Mouse (Mus musculus) urinary bladder, postnatal 4 days (tissue): ENCODE measurements around the gene Psmb3.

ENCODE experiments used
- DNase-seq, 2 experiments: peaks; one replicate each; pipeline ENCODE4 v3.0.0; 2021 to 2022; ENCODE audit warnings: low spot score in 2 of 2

Gene Psmb3

DNA sequence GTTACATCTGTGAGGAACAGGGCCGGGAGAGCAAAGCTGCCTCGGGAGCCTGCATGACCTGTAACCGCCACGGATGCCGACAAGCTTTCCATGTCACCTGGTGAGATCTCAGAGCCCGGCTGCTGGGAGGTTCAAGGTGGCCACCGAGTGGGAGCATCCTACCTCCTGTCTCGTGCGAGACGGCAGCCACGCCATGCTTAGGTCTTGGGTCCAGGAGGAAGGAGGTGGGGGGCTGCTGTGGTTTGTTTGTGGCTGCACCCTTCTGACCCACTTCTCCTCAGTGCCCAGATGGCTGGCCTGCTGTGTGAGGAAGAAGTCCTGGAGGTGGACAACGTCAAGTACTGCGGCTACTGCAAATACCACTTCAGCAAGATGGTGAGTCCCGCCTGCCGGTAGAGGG lies 36.4 kb upstream of the Psmb3 start:
- DNase-seq, result no peak

DNA sequence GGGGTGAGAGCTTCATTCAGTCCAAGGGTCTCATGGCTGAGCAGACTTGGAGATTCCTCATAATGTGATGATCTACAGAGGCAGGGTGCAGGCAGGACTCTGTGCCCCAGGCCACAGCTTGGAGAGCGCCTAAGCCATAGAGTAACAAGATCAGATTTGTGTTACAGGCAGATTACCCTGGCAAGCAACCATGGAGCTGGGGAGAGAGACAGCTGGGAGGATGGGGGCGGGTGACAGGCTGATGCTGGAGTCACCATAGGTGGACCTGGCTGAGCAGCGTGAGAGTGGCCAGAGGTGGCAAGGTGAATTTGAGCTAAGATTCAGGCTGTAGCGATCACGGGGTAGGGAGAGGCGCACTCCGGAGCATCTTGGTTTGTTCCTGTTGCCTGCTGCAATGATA lies 35.0 kb upstream of the Psmb3 start:
- DNase-seq, result no peak

DNA sequence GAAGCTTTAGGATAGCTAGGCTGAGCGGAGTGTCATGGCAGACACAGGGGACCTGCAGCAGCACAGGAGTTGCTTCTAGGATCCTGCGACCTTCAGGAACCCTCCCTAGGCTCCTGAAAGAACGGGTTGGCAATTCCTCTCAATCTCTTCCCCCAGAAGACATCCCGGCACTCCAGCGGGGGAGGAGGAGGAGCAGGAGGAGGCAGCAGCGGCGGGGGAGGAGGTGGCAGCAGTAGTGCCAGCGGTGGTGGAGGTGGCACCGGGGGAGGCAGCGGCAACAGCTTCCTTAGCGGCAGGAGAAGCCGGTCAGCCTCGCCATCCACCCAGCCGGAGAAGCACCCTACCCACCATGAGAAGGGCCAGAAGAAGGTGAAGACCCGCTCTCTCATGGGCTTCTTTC lies 33.9 kb upstream of the Psmb3 start:
- no peak for DNase-seq

DNA sequence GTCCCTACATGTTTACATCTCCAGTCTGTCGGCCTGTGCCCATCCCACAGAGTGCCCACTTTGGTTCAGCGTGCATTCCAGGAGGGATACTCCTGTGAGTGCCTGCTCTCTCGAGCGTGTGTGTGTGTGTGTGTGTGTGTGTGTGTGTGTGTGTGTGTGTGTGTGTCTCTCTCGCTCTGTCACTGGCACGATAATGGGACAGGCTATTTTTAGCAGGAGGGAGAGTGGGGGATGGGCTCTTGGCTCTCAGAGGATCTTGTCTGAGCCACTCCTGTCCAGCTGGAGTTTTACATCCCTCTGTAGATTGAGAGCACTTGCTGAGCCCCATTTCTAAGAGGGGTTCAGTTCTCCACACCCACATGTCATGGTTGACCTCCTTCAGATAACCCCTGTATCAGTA lies 33.4 kb upstream of the Psmb3 start:
- DNase-seq, result no peak

DNA sequence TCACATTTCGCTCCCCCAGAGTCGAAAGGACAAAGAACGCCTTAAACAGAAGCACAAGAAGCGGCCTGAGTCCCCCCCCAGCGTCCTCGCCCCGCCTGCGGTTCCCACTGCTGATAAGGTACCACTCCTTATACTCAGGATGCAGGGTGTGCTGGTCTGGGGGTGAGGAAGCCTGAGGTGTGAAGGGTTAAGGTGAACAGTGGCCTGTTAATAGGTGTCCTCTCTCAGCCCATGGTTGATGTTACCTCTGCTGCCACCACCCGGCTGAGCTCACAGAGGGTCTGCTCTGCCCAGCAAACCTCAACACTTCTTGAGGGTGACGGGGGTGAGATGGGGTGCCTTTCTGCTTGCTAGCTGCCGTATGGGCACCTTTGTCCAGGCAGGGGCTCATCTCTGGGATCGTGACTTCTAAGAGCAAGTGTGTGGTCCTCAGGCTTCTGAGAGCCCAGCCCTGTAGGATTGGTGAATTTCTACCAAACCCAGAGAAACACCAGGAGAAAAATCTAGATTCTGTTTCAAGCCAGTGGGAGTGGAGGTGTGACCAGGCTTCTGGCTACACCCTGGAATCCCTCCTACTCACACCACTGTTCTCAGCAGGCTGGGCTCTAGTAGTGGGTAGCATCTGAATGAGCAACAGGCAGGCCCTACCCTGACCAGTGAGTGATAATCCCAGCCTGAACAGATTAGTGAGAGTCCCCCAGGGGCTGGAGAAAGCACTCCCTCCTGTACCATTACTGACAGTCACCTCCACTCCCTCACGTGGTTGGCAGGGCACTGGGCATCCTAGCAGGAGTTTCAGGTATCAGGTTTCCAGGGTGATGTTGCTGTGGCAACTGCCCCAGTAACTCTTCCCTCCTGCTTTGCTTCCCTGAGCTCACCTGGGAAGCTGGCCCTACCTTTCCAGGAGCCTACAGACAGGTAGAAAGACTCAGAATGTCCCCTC lies 32.7 kb upstream of the Psmb3 start:
- DNase-seq, result no peak

DNA sequence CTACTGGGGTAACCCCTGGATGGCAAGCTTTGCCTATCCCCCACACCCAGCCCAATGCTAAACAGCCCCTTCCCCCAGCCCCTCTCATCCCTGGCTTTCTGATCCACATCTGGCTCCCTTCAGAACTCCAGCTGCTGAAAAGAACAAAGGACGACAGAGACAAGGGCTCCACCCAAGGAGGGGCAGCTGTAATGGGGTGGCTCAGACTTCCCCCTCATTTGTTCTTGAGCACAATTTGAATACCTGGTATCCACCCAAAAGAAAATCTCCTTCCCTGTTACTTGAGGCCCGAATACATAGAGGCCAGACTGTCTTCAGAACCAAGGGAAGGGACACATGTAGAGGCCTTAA lies 32.0 kb upstream of the Psmb3 start:
- no peak for DNase-seq

DNA sequence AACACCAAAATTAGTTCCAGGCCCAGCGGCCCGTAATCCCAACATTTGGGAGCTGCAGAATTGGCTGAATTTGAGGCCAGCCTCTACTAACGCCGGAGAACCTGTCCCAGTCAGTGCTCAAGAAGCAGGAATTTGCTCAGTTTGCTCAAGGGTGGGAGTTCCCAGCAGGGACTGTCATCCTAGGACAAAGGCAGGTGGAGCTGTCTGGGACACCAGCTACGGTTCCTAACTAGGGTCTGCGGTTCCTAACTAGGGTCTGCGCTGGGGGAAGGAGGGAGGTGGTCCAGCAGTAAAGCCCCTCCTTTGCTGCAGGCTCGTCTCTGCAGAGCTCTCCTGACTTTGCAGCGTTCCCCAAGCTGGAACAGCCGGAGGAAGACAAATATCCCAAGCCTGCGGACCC lies 30.1 kb upstream of the Psmb3 start:
- DNase-seq, result no peak

DNA sequence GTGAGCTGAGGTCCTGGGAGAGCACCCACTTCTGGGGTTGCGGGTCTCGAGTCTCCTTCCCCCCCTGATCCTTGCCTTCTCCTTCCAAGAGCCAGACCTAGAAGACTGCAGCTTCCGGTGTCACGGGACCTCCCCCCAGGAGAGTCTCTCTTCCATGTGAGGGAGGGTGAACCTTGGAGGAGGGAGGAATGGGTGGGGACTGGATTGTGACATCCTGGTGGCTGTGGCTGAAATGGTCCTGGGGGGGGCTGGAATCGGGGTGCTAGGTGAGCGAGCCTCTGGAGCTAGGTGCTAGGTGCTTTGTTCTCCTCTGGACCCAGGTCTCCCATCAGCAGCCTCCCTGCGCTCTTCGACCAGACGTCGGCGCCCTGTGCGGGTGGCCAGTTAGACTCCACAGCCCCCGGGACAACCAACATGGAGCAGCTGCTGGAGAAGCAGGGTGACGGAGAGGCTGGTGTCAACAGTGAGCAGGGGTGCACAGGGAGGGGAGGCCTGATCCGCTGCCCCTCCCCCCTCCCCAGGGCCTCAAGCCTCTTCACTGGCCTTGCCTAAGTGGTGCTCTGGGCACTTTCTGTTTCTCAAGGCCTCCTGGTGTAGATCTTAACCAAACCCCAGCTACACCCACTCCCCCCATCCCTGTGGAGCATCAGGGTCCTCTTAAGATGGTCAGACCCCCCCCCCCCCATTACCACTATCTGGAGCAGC lies 27.0 kb upstream of the Psmb3 start:
- no peak for DNase-seq

DNA sequence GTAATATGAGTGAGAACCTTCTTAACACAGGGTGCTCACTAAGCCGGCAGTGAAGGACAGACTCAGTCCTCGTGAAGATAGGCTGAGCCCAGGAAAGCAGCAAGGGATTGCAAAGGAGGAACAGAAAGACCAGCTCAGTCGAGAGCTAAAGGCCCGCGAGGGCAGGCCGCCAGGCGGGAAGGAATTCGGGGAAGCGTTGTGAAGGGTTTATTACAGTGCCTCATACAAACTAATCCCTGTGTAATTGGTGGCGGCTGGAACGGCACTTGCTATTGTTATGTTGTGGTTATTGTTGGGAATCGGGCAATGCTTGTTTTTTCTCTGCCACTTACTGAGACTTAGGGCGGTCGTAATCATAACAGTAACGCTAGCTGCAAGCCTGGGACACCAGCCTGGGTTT lies 25.8 kb upstream of the Psmb3 start:
- DNase-seq, result no peak

DNA sequence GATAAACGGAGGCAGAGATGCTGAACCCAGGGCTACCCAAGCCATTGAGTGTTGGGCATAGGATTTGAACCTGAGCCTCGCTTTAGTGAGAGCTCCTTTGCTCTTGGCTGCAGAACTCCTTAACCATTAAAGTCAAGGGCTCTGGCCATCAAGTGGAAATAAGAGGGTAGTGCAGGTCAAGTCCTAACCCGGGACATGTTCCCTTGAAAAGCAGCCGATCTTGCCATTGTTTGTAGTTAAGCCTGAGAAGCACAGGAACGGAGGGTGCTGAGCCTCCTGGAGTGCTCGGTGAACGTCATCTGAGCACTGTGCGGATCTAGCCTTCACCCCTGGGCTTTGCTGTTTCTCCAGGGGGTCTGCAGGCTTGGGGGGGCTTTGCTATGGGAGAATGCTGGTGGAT lies 25.4 kb upstream of the Psmb3 start:
- DNase-seq, result no peak

DNA sequence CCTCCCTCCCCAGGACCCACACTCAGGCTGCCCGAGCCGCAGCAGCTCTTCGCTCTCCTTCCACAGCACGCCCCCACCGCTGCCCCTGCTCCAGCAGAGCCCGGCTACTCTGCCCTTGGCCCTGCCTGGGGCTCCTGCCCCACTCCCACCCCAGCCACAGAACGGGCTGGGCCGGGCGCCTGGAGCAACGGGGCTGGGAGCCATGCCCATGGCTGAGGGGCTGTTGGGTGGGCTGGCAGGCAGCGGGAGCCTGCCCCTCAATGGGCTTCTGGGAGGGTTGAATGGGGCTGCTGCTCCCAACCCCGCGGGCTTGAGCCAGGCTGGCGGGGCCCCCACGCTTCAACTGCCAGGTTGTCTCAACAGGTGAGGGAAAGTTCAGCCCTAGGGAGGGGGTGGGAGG lies 24.9 kb upstream of the Psmb3 start:
- no peak for DNase-seq

DNA sequence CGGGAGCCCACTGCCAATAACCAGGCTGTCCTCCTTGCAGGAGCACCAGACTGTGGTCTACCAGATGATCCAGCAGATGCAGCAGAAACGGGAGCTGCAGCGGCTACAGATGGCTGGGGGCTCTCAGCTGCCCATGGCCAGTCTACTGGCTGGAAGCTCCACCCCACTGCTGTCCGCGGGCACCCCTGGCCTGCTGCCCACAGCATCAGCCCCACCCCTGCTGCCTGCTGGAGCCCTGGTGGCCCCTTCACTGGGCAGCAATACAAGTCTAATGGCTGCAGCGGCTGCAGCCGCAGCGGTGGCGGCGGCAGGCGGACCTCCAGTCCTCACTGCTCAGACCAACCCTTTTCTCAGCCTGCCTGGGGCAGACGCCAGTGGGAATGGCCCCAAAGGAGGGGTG lies 22.8 kb upstream of the Psmb3 start:
- DNase-seq, result no peak

DNA sequence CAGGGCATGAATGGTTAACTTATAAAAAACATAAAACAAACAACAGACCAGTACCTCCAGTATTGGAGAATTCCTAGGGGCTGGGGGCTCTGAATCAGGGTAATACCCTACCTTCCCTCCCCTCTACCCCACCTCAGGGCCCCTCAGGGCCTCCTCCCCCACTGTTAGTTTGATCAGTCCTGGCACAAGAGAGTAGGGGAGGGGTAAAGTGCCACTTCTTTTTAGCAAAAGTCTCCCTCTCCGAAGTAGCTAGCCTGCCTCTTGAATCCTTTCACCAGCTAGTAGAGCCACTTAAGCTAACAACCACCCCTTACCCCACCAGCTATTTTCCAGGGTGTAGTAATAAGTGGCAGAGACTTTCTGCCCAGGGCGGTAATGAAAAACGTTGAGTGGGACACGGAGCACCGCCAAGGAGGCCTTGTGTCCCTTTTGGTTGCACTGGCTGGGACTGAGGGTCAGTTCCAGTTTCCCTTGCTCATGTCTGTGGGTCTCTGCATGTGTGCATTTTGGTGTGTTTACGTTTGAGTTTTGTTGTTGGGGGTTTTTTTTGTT lies 20.6 kb upstream of the Psmb3 start:
- no peak for DNase-seq

DNA sequence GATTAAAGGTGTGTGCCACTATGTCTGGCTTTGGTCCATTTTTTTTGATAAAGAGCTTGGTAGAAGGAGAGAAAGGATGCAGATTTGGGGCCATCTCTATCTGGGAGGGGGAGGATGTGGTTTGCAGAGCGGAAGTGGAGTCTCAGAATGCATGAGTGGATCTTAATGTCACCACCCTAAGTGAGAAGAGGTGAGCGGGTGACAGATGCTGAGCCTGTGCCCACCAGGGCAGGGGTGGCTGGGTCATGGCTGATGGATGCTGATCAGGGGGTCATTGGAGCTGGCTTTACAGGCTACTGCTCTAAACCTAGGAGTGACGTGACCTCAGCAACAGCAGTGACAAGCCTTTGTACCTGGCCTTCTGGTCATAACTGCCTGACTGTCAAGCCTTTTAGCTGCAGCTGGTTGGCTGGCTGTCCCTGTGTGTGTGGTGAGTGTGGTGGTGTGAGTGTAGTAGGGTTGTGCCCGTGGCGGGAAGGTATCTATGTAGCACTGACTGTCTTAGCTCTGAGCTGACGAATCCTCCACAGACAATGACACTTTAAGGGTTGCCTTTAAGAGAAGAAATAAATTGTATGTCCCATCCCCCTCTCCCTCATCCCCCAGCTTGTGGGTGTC lies 19.0 kb upstream of the Psmb3 start:
- no peak for DNase-seq

DNA sequence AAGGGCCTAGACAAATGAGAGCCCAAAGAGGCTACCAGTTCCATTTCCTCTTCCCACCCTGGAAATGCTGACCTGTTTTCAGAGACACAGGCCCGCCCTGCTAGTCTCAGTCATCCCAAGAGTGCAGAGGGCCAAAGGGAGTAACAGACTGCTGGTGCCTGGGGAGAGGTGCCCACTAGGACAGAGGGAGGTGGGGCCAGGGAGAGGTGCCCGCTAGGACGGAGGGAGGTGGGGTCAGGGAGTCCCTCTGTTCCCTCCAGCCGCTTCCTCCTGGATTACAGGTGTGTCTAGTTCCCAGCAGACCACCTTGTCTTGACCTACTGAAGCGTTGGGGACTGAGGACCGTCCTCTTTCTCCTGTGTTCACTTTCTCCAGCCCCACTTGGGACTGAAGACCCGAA lies 18.4 kb upstream of the Psmb3 start:
- DNase-seq, result no peak

DNA sequence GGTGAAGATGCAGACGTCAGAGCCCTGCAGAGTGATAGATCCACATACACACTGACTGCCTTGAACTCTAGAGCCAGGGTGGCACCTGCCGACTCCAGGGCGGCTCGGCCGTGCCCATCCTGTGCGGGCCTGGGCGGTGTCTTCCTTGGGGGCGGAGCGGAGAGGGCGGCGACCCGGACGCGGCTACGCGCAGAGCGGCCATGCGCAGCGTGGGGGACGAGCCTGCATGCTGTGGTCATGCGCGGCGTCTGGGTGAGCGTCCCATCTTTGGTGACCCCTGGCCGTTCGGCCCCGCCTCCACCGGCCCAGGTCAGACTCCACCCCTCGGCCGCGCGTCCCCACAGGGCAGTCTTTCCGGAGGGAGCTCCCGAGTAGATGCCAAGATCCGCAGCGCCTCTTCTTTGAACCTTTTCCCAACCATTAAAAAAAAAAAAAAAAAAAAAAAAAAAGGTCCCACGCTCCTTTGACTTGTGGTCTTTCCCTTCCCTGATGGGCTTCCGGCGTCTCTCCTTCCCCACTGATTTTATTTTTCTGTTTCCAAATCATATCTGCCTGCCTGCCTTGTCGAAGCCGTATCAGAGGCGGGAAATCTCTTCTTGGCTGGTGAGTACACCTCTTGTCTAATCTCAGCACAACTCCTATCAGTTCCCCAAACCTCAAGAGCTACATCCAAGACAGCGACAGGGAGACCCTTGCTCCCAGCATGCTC lies 17.4 kb upstream of the Psmb3 start, which contains the start of gene Cisd3:
TSS of gene Cisd3 (plus strand) at position 214 of the 709 bp plus-strand sequence.
- DNase-seq, result peak; percentile 88 to 90

DNA sequence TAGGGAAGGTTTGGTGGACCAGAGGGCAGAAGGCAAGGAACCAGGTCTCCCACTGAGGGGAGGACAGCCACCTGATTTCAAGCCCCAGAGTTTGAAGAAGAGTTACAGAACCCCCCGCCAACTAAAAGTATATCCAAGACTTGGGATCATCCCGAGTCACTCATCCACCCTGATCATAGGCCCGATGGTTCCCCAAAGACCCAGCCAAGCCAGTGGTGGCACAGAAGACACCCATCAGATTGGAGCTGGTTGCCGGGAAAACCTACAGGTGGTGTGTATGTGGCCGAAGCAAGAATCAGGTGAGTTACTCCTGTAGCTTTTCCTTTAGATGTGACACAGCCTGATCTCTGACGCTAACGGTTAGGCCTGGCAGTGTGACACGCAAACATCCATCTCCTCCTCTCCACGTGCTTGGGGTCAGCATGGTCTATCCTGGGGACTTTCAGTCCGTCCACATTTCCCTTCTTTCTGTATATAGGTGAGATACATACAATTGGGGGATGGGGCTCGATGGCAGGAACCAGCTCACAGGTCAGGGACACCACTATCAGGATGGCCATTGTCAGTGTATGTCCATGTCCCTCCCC lies 16.8 kb upstream of the Psmb3 start:
- DNase-seq, result no peak

DNA sequence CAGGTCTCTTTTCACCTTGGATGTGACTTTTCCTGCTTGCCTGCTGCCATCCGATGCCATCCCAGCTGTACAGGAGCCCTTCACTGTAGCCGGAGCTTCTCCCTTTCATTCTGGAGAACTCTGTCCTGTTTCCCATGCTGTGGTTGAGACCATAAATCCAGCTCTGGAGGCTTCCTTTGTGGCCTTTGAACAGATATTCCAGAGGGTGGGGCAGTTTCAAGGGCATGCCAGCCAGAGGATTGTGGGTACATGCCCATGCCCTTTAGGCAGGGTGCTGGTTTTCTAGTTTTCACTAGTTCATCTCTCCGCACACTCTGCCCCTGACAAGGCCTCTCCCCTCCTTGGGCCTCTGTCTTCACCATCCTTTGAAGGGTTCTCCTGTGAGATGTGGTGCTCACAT lies 16.1 kb upstream of the Psmb3 start:
- DNase-seq, result no peak

DNA sequence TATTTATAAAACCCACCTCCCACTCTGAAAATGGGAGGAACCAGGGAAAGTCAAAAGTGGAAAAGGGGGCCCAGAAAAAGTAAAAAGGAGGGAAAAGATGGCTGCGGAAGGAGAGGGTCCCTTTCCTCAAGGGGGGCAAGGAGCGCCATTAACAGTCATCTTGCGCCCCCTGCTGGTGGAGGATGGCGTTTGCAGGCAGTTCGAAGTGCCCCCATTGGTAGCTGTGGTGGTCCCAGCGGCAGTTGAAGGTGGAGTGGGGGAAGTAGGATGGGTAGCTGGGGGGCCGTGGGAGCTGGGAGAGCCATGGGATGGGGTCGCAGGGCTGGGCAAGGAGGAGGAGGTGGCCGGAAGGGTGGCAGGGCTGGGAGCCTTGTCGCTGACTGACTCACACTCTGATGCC lies 13.3 kb upstream of the Psmb3 start:
- peak; percentile 48 to 81 for DNase-seq

DNA sequence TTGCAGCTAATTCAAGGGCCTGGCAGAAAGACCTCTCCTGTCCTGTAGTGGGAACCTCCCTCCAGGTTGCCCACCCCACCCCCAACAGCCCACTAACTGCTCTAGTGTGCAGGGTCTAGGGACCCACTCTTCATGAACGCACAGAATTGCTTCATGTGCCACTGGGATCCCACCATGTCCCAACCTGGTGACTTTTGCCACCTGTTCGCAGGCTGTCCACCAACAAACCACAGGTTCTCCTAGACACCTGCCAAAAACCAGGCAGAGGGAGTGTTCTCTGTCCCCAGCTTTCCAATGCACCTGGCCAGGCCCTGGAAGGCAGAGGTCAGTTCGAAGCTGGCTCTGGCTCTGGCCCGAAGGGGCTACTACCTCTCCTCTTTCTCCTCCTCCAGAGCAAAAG lies 8.8 kb upstream of the Psmb3 start:
- no peak for DNase-seq

DNA sequence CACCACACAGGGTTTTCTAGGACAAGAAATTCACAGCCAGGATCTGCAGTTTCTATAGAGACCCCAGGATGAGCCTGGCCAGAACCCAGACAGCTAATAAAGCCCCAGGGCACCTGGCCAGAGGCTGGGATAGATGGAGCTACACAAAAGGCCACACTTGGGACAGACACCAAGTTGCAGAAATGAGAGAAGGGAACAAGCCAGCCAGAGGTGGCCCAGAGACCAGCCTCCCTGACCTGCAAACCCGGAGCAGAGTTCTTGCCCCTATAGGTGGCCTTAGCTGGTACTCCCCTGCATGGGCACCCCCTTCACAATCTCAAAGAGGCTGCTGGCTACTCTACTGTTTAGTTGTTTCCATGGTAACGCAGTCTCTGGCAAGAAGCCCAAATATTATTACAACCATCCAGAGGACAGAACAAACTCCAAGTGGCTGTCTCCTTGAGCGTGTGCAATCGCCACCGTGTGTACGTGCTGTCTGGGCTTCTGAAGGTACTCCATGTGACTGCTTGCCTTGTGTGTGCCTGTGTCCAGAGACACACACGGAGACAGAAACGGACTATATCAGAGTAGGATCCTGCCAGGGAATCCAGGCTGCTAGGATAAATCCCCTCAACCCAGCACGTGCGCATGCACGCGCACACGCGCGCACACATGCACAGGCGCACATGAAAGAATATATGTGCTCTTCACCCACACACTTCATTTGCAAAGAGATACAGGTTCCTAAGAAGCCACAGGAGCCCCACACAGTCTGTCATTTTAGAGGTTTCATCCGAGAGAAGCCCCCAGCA lies 8.1 kb upstream of the Psmb3 start:
- no peak for DNase-seq
